Mouse (Mus musculus) embryonic facial prominence, embryonic 10.5 days (tissue): Measurements from ENCODE around the gene Ttc30a1. TPM values are rescaled to one million over a fixed set of nuclear protein-coding genes. Genes with fewer than 3 reads are reported as not detected.
"Not testable (repeated sequence)": the region's sequence is repeated elsewhere in the genome, so short reads cannot be mapped to it uniquely, and the experiment has no call there.

Source experiments
- DNase-seq: peaks from one replicate; pipeline ENCODE4 v3.0.0-alpha.2; 2017; ENCODE audit warnings: low spot score
- H3K27ac ChIP-seq: fragments of 300-500 bp; sonication (generic); replicated peaks from 2 replicates; pipeline ENCODE4 v1.5.1; 2016; ENCODE audit warnings: mild to moderate bottlenecking
- H3K27me3 ChIP-seq: fragments of 300-500 bp; sonication (generic); replicated peaks from 2 replicates; pipeline ENCODE4 v1.6.1; 2016; ENCODE audit warnings: low read depth, mild to moderate bottlenecking; ENCODE audit not compliant: poor library complexity, severe bottlenecking
- H3K36me3 ChIP-seq: fragments of 300-500 bp; sonication (generic); replicated peaks from 2 replicates; pipeline ENCODE4 v1.6.1; 2016; ENCODE audit warnings: mild to moderate bottlenecking, moderate library complexity
- H3K4me1 ChIP-seq: fragments of 300-500 bp; sonication (generic); 2 replicates; pipeline ENCODE4 v1.6.1; 2016
- H3K4me3 ChIP-seq: fragments of 300-500 bp; sonication (generic); 2 replicates; pipeline ENCODE4 v1.5.1; 2016; ENCODE audit warnings: mild to moderate bottlenecking, moderate library complexity
- H3K9me3 ChIP-seq: fragments of 300-500 bp; sonication (generic); 2 replicates; pipeline ENCODE4 v1.6.1; 2016; ENCODE audit warnings: mild to moderate bottlenecking
- WGBS: fragments of 180-500 bp; shearing (Covaris S2); methylation state at CpG from one replicate; pipeline ENCODE4 v1.1.7; 2016; 5-methylcytosine and 5-hydroxymethylcytosine counted together
- polyA plus RNA-seq: library from polyadenylated mRNA; unstranded; fragments of >200 nt; fragmentation: Nextera tagmentation; extraction: Ambion mirVana; gene quantifications from 2 replicates; pipeline ENCODE4 v1.2.1, GENCODE M21; 2016

Ttc30a1 gene
- polyA plus RNA-seq, 1 experiment from 2014 or later = 11.7 TPM

- no peak for DNase-seq
- H3K36me3 ChIP-seq = no peaks in the 10 kb centered on the region
- no peaks in the 10 kb centered on the region for H3K9me3 ChIP-seq
- no peak overlapping the region for H3K27ac ChIP-seq
- WGBS = 95% methylated on average over 5 of the region's 5 CpGs
- no peak overlapping the region for H3K4me3 ChIP-seq
- H3K4me1 ChIP-seq = peaks cover 4% of the 10 kb centered on the region
- H3K27me3 ChIP-seq = no peaks in the 10 kb centered on the region
Observed at GRCm38 (mm10) chr2:75953320-75953719, 28.4 kb downstream of the Ttc30a1 start.

- 92% methylated on average over 8 of the region's 8 CpGs for WGBS
- Histone ChIP-seq H3K27me3 (no peaks in the 10 kb centered on the region), H3K9me3 (no peaks in the 10 kb centered on the region), H3K36me3 (no peaks in the 10 kb centered on the region), H3K27ac (no peak overlapping the region), H3K4me1 (peaks cover 2% of the 10 kb centered on the region), H3K4me3 (no peak overlapping the region)
- no peak for DNase-seq
Observed at GRCm38 (mm10) chr2:75950685-75951084, 31.1 kb downstream of the Ttc30a1 start.

DNA sequence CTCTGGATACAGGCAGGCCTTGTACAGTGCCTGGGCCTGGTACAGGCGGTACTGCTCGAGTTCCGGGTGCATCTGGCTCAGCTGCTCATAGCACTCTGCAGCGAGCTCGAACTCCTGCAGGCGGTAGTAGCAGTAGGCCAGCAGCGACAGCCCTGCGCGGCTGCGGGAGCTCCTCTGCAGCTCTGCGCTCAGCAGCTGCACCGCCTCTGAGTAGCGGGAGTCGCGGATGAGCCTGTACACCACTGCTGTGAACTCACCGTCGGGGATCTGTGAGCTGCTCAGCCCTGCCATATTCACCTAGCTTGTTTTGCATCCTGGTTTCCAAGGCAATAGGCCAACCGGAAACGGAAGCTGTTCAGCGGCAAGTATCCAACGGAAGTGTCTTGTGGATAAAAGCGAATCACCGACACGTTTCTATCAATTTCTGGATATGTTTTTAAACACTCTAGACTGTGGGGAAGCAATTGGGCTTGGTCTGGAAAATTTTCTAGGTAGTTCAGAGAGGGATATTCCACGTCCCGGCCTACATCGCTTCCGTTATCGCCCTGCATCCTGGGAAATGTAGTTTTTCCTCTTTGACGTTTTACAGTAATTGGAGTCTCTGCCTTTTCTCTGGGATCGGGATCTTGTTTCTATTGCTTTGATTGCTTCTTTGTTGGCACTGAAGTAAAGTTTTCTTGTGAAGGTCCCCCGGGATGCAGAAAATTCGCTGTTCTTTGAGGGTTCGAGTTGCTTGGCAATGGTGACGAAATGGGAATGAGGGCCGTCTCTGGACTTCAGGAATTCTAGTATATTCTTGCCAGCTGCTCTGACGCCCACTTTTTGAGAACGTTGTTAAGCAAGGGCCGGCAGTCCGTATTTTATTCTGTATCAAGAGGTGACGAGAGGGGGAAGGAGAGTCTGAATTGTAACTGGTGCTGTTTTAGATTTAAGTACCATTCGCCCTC lies 43.4 kb downstream of the Ttc30a1 start, which contains the start of gene Ttc30b:
TSS of gene Ttc30b (minus strand) at position 469 of the 947 bp plus-strand sequence.
- H3K27ac ChIP-seq = peak within 1 kb of the TSS; percentile 94
- H3K36me3 ChIP-seq = no peaks in the 10 kb centered on the region
- peak within 1 kb of the TSS; percentile 67 for H3K4me3 ChIP-seq
- no peaks in the 10 kb centered on the region for H3K27me3 ChIP-seq
- H3K9me3 ChIP-seq = no peaks in the 10 kb centered on the region
- 5% methylated on average over 42 of the region's 42 CpGs for WGBS
- H3K4me1 ChIP-seq = peaks cover 23% of the 10 kb centered on the region
- peak; percentile 84 for DNase-seq

- H3K27ac ChIP-seq = peak overlapping the region; percentile 94
- peak overlapping the region; percentile 67 for H3K4me3 ChIP-seq
- DNase-seq, H3K36me3 ChIP-seq, H3K9me3 ChIP-seq, H3K27me3 ChIP-seq: not testable (repeated sequence)
- WGBS = 71% methylated on average over 16 of the region's 17 CpGs
- H3K4me1 ChIP-seq = peaks cover 31% of the 10 kb centered on the region
Observed at GRCm38 (mm10) chr2:75937520-75938116, 44.1 kb downstream of the Ttc30a1 start.

GRCm38 (mm10) chr2:75936685-75937084 lies 45.1 kb downstream of the Ttc30a1 start:
- not testable (repeated sequence) for H3K27ac ChIP-seq, DNase-seq
- WGBS = 89% methylated on average over 2 of the region's 2 CpGs

GRCm38 (mm10) chr2:75933541-75933940 lies 48.2 kb downstream of the Ttc30a1 start:
- Histone ChIP-seq H3K4me3 (no peak overlapping the region), H3K36me3 (peaks cover 17% of the 10 kb centered on the region), H3K4me1 (peaks cover 31% of the 10 kb centered on the region), H3K9me3 (no peaks in the 10 kb centered on the region), H3K27ac (peak overlapping the region; percentile 67; the same call in 1 of the 2 replicates), H3K27me3 (no peaks in the 10 kb centered on the region)
- peak; percentile 29 for DNase-seq
- 34% methylated on average over 7 of the region's 7 CpGs for WGBS

More at GRCm38 (mm10) chr2:75936685-75937084, 45.1 kb downstream of the Ttc30a1 start:
- H3K9me3 ChIP-seq, H3K36me3 ChIP-seq, H3K4me3 ChIP-seq, H3K27me3 ChIP-seq: not testable (repeated sequence)
- H3K4me1 ChIP-seq = peaks cover 35% of the 10 kb centered on the region

- peaks cover 27% of the 10 kb centered on the region for H3K4me1 ChIP-seq
Observed at GRCm38 (mm10) chr2:75930941-75931340, 50.8 kb downstream of the Ttc30a1 start.

DNA sequence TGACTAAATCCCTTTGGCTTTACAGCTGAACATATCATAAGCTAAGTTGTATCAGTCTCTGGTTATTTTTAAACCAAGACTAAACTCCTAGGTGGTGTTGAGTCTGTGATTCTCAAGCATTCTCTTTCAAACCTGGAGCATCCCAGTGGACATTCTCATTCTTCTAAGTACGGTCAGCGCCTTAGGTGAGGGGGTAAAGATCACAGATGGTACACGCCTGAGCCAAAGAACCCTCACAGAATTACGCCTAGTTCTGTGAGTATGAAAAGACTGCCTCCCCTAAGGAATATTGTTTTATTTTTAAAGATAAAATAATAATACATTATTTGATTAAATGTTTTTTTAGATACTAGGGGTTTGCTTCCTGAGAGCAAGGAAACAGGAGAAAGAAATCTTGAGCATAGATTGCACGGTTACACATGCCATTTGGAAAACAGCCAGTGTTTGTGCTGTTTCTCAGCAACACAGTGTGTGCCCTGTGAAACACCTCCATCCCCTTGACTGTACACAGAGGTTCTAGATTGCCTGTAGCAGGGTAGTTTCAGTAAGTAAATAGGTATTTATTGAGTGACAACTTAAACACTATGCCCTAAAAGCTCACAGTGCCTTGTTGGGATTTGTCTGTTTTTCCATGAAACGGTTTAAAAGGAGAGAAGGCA lies 51.9 kb downstream of the Ttc30a1 start:
- Histone ChIP-seq H3K27ac (no peak overlapping the region), H3K4me1 (peaks cover 26% of the 10 kb centered on the region), H3K4me3 (no peak overlapping the region), H3K9me3 (no peaks in the 10 kb centered on the region), H3K36me3 (peaks cover 33% of the 10 kb centered on the region), H3K27me3 (no peaks in the 10 kb centered on the region)
- WGBS = 94% methylated on average over 6 of the region's 6 CpGs
- DNase-seq = no peak

More at GRCm38 (mm10) chr2:75930941-75931340, 50.8 kb downstream of the Ttc30a1 start:
- Histone ChIP-seq H3K9me3 (no peaks in the 10 kb centered on the region), H3K27ac (no peak overlapping the region), H3K36me3 (peaks cover 29% of the 10 kb centered on the region), H3K4me3 (no peak overlapping the region), H3K27me3 (no peaks in the 10 kb centered on the region)
- DNase-seq = no peak
- 91% methylated on average over 2 of the region's 2 CpGs for WGBS

- Histone ChIP-seq H3K36me3 (peaks cover 33% of the 10 kb centered on the region), H3K4me3 (no peak overlapping the region), H3K27ac (no peak overlapping the region), H3K4me1 (peaks cover 18% of the 10 kb centered on the region), H3K9me3 (no peaks in the 10 kb centered on the region), H3K27me3 (no peaks in the 10 kb centered on the region)
- 98% methylated on average over 2 of the region's 2 CpGs for WGBS
- DNase-seq = no peak
Observed at GRCm38 (mm10) chr2:75929141-75929540, 52.6 kb downstream of the Ttc30a1 start.

Other genes with a start within 250 kb of the Ttc30a1 start
- 48.7 and 52.4 TPM in 2 replicates for gene Agps, start 149.8 kb downstream of the Ttc30a1 start, polyA plus RNA-seq
- gene Ttc30b, start 43.4 kb downstream of the Ttc30a1 start, polyA plus RNA-seq = 6.2 and 7.0 TPM in 2 replicates
- gene Ttc30a2, start 3.8 kb downstream of the Ttc30a1 start, polyA plus RNA-seq = 0.23 and 0.65 TPM in 2 replicates